Mouse (Mus musculus) embryonic facial prominence, embryonic 14.5 days (tissue): ENCODE results near the gene Zfp335. TPM values are rescaled to one million over a fixed set of nuclear protein-coding genes. Genes with fewer than 3 reads are reported as not detected.
"Not testable (repeated sequence)": the region's sequence is repeated elsewhere in the genome, so short reads cannot be mapped to it uniquely, and the experiment has no call there.

Experiments
- ATAC-seq: fragments of 200-750 bp; cut with Nextera tagmentation; 2 replicates; pipeline ENCODE4 v1.8.0; 2017; ENCODE audit warnings: low read depth, moderate number of reproducible peaks, moderate TSS enrichment
- DNase-seq: peaks from one replicate; pipeline ENCODE4 v3.0.0-alpha.2; 2015; ENCODE audit warnings: low spot score
- H3K27ac ChIP-seq: fragments of 300-500 bp; sonication (generic); replicated peaks from 2 replicates; pipeline ENCODE4 v1.5.1; 2014; ENCODE audit warnings: low read depth, mild to moderate bottlenecking, low read length, moderate library complexity
- H3K27me3 ChIP-seq: fragments of 300-500 bp; sonication (generic); replicated peaks from 2 replicates; pipeline ENCODE4 v1.6.1; 2014; ENCODE audit warnings: low read length; ENCODE audit not compliant: control insufficient read depth, insufficient read depth
- H3K36me3 ChIP-seq: fragments of 300-500 bp; sonication (generic); 2 replicates; pipeline ENCODE4 v1.6.1; 2014; ENCODE audit warnings: low read length, mixed read lengths; ENCODE audit not compliant: control insufficient read depth, insufficient read depth
- H3K4me1 ChIP-seq: fragments of 300-500 bp; sonication (generic); 2 replicates; pipeline ENCODE4 v1.6.1; 2014; ENCODE audit warnings: antibody characterized with exemption, low read length; ENCODE audit not compliant: control insufficient read depth, insufficient read depth
- H3K4me2 ChIP-seq: fragments of 300-500 bp; sonication (generic); 2 replicates; pipeline ENCODE4 v1.6.1; 2014; ENCODE audit warnings: low read depth, mild to moderate bottlenecking, low read length, moderate library complexity, mixed read lengths
- H3K4me3 ChIP-seq: fragments of 300-500 bp; sonication (generic); 2 replicates; pipeline ENCODE4 v1.5.1; 2014; ENCODE audit warnings: low read depth, mild to moderate bottlenecking, low read length
- H3K9ac ChIP-seq: fragments of 300-500 bp; sonication (generic); 2 replicates; pipeline ENCODE4 v1.6.1; 2014; ENCODE audit warnings: low read depth, mild to moderate bottlenecking, low read length, moderate library complexity, mixed read lengths
- H3K9me3 ChIP-seq: fragments of 300-500 bp; sonication (generic); 2 replicates; pipeline ENCODE4 v1.6.1; 2016; ENCODE audit warnings: low read length; ENCODE audit not compliant: control insufficient read depth
- WGBS: fragments of 180-500 bp; shearing (Covaris S2); extraction: QIAGEN DNeasy Blood & Tissue Kit; methylation state at CpG from one replicate; pipeline ENCODE4 v1.1.7; 2014; 5-methylcytosine and 5-hydroxymethylcytosine counted together
- polyA plus RNA-seq: library from polyadenylated mRNA; unstranded; fragments of >200 nt; fragmentation: Nextera tagmentation; extraction: Ambion mirVana; gene quantifications from 2 replicates; pipeline ENCODE4 v1.2.1, GENCODE M21; 2014

The Zfp335 gene
- polyA plus RNA-seq, 1 experiment from 2014 or later, result 11.9 TPM

DNA sequence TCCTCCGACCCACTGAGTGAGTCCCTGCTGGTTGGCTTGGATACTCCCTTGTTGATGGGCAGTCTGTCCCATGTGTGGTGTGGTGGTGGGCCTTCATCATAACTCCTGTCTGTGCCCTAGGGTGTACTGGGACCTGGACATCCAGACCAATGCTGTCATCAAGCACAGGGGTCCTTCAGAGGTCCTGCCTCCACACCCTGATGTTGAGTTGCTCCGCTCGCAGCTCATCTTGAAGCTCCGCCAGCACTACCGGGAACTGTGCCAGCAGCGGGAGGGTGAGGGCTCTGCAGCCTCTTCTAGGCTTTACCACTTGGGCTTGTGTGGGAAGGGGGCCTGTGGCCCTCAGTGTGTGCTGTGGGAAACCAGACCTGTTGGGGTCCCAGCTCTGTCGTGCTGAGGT lies 25.8 kb downstream of the Zfp335 start:
- ATAC-seq (no peak), DNase-seq (peak; percentile 71)
- H3K4me1 ChIP-seq, result peaks cover under 1% of the 10 kb centered on the region
- WGBS, result 72% methylated on average over 7 of the region's 7 CpGs
- no peaks in the 10 kb centered on the region for H3K27me3 ChIP-seq
- no peak overlapping the region for H3K9ac ChIP-seq
- no peaks in the 10 kb centered on the region for H3K9me3 ChIP-seq
- no peak overlapping the region for H3K4me2 ChIP-seq
- H3K36me3 ChIP-seq, result peaks cover 79% of the 10 kb centered on the region
- H3K27ac ChIP-seq, result 0 out of 2 replicates have a peak overlapping the region, but pooled peaks have one; percentile 28
- H3K4me3 ChIP-seq, result no peak overlapping the region

DNA sequence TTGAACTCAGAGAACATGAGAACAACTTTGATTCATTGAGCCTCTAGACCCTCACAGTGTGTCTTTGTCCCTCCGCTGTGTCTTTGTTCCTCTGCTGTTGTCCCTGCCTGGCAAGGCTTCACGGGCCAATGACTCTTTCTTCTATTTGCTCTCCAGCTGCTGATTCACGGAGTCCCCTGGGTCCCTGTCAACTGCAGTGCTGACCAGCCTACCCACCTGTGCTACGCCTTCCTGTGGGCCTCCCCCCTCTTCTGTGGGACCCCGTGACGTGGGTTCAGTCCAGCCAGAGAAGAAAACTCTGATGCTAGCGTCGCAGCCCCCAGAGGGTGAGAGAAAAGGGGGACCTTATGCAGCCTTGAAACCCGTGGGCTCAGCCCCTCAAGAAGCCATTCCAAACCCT lies 28.9 kb downstream of the Zfp335 start:
- H3K4me1 ChIP-seq, result peaks cover 11% of the 10 kb centered on the region
- WGBS, result 63% methylated on average over 9 of the region's 9 CpGs
- peaks cover 47% of the 10 kb centered on the region for H3K36me3 ChIP-seq
- no peak overlapping the region for H3K9ac ChIP-seq
- no peak overlapping the region for H3K4me2 ChIP-seq
- no peaks in the 10 kb centered on the region for H3K27me3 ChIP-seq
- no peak for ATAC-seq
- DNase-seq, result no peak
- no peak overlapping the region for H3K27ac ChIP-seq
- H3K9me3 ChIP-seq, result no peaks in the 10 kb centered on the region
- no peak overlapping the region for H3K4me3 ChIP-seq

DNA sequence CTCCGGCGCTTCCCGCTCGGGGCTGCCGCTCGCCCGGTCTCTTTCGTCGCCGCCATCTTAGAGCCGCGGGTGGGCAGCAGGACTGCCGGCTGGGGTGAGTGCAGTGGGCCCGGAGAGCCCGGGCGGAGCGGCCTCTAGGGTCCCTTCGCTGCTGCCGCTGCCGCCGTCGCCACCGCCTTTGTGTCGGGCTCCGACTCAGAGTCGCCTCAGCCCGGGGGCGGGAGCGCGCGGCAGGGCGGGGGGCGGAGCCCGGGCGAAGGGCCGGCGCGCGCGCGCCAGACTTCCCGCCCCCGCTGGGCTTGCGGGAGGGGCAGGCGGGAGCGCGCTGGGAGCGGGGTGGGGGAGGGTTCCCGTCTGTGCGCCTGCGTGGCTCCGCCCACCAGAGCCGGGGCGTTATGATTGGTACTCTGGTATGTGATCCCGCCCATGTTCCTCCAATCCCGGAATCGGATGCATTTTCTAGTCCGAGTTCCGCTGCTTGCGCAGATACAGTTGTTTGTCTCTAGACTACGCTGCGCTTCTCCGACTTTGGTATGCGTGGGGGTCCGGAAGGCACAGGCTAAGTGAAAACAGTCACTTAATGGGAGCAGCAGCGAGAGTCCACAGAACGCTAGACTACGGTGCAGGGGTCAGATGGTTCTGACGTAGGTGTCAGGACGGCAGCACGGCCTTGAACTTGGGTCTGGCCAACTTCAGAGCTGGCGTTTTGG lies 31.8 kb downstream of the Zfp335 start:
- Histone ChIP-seq H3K4me1 (peaks cover 12% of the 10 kb centered on the region), H3K27me3 (no peaks in the 10 kb centered on the region), H3K4me3 (peak overlapping the region; percentile 87), H3K36me3 (peaks cover 25% of the 10 kb centered on the region), H3K4me2 (peak overlapping the region; percentile 94), H3K27ac (peak overlapping the region; percentile 100), H3K9me3 (no peaks in the 10 kb centered on the region), H3K9ac (peak overlapping the region; percentile 100)
- WGBS, result under 1% methylated on average over 28 of the region's 72 CpGs
- DNase-seq, result peak; percentile 98
- peak; percentile 87 for ATAC-seq

DNA sequence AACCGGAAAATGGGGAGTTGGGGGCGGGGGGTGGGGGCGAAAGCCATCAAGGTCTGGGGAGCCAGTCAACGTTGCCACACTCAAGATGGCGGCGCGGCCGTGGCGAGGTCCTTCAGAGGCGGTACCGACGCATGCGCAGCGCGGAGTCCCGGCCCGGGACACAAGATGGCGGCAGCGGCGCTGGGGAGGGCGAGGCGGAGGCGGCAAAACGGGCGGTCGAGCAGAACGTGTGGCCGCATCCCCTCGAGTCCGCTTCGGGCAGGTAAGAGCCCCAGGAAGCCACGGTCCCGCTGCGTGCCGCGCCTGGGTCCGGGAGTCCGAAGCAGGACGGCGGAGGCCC lies 32.4 kb downstream of the Zfp335 start, which contains the start of gene Pcif1:
Gene Pcif1 (plus strand): TSS at position 77 of the 340 bp plus-strand sequence.
- peak; percentile 88 for ATAC-seq
- peaks cover 16% of the 10 kb centered on the region for H3K4me1 ChIP-seq
- no peaks in the 10 kb centered on the region for H3K27me3 ChIP-seq
- peaks cover 20% of the 10 kb centered on the region for H3K36me3 ChIP-seq
- peak within 1 kb of the TSS; percentile 87 for H3K4me3 ChIP-seq
- H3K4me2 ChIP-seq, result peak within 1 kb of the TSS; percentile 94
- H3K27ac ChIP-seq, result peak within 1 kb of the TSS; percentile 100
- H3K9ac ChIP-seq, result peak within 1 kb of the TSS; percentile 100
- 0% methylated on average over 20 of the region's 40 CpGs for WGBS
- DNase-seq, result peak; percentile 90
- H3K9me3 ChIP-seq, result no peaks in the 10 kb centered on the region

DNA sequence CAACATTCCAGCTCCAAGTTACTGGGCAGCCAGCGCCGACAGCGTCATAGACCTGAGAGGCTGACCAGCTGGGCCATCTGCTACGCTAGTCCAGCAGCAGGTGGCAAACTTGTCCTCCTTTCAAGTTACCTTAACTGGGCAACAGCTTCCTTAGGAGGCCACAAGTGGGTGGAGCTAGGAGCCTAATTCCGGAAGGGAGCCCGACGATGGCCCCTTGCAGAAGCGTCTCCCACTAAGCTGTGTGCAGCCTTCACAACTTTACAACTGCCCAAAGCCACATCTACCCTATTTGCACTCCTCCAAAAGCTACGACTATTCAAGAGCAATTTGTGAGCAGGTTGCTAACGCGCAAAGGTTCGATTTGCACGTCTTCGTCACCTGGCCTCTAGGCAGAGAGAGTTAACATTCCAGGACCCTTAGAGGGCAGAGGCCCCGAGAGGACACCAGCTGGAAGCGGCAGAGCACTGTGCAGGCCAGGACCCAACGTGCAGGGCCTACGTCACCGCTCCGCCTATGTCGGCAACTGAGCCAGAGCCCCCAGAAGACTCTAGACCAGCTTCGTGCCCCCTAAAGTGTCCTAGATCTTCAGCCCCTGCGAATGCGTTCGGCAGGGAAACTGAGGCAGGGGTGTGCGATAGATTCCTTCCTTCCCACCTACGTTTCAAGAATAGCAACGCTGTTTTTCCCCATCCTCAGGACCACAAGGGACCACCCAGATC lies 32.9 kb downstream of the Zfp335 start:
- H3K4me2 ChIP-seq, result peak overlapping the region; percentile 94
- H3K27ac ChIP-seq, result peak overlapping the region; percentile 100
- peak; percentile 73 for DNase-seq
- H3K27me3 ChIP-seq, result no peaks in the 10 kb centered on the region
- peak overlapping the region; percentile 87 for H3K4me3 ChIP-seq
- peak overlapping the region; percentile 100 for H3K9ac ChIP-seq
- WGBS, result 2% methylated on average over 27 of the region's 28 CpGs
- H3K4me1 ChIP-seq, result peaks cover 16% of the 10 kb centered on the region
- peak; percentile 20; the same call in 1 of the 2 replicates for ATAC-seq
- H3K36me3 ChIP-seq, result peaks cover 15% of the 10 kb centered on the region; the same call in 1 of the 2 replicates
- no peaks in the 10 kb centered on the region for H3K9me3 ChIP-seq

DNA sequence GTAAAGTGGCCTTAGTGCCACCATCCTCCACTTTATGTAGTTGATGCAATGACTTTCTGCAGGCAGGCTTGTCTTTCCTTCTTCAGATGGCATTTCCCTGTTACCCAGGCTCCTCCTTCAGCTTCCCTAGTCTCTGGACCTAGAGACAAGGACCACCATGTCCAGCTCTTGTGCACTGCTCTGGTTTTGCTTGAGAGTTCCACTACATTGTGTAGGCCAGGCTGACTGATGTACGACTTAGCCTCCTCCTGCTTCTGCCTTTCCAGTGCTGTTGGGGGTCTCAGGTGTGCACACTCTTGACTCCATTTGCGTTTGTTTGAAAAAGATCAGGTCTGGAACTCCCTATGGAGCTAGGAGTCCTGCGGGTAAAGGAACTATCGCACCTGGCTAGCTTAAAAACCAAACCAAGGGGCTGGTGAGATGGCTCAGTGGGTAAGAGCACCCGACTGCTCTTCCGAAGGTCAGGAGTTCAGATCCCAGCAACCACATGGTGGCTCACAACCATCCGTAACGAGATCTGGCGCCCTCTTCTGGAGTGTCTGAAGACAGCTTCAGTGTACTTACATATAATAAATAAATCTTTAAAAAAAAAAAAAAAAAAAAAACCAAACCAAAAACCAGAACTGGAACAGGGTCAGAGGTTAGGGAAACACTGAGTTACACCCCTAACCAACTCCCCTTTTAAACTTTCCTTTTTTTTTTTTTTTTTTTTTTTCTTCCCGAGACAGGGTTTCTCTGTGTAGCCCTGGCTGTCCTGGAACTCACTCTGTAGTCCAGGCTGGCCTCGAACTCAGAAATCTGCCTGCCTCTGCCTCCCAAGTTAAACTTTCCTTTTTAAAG lies 34.0 kb downstream of the Zfp335 start:
- H3K4me2 ChIP-seq, result peak overlapping the region; percentile 94; the same call in 1 of the 2 replicates
- 78% methylated on average over 11 of the region's 11 CpGs for WGBS
- not testable (repeated sequence) for ATAC-seq, DNase-seq, H3K36me3 ChIP-seq, H3K9ac ChIP-seq, H3K9me3 ChIP-seq, H3K27ac ChIP-seq, H3K27me3 ChIP-seq
- H3K4me3 ChIP-seq, result peak overlapping the region; percentile 87
- H3K4me1 ChIP-seq, result peaks cover 16% of the 10 kb centered on the region

DNA sequence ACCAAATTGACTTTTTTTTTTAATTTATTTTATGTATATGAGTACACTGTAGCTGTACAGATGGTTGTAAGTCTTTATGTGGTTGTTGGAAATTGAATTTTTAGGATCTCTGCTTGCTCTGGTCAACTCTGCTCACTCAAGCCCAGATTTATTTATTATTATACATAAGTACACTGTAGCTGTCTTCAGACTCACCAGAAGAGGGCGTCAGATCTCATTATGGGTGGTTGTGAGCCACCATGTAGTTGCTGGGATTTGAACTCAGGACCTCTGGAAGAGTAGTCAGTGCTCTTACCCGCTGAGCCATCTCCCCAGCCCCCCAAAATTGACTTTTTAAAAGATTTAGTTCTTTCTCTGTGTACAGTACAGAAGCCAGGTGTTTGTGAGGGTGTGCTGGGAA lies 35.9 kb downstream of the Zfp335 start:
- not testable (repeated sequence) for H3K36me3 ChIP-seq, H3K9ac ChIP-seq, H3K4me3 ChIP-seq, DNase-seq, H3K27ac ChIP-seq, H3K9me3 ChIP-seq, H3K27me3 ChIP-seq, H3K4me2 ChIP-seq, ATAC-seq
- 38% methylated on average over 2 of the region's 2 CpGs for WGBS
- peaks cover 14% of the 10 kb centered on the region for H3K4me1 ChIP-seq

DNA sequence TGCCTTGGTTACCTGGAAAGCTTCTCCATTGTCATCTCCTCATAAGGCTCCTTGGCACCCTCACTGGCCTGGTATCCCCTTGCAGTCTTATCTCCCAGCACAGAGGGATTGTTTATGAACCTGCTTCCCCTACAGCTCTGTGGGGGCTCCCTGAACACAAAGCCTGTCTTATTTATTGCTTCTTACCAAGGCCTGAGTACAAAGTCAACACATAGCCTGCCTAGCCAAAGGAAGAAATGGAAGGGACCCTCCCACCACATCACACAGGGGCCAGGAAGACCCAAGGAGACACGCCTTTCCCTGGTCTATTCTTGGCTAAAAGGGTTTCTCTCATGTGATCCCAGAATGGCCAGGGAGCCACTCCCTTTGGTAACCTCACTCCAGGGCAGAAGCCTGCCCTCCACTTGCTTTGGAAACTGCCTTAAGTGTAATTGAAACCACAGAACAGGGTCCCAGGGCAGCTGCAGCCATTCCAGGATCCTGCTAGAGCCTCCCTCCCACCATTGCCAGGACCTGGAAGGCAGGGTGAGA lies 37.3 kb downstream of the Zfp335 start:
- ATAC-seq, result peak; percentile 10; the same call in 1 of the 2 replicates
- DNase-seq, result peak; percentile 76

More for the DNA sequence above, 37.3 kb downstream of the Zfp335 start:
- WGBS, result 27% methylated on average over 1 of the region's 1 CpGs
- H3K36me3 ChIP-seq, result 0 out of 2 replicates have a peak, but pooled peaks cover 4% of the 10 kb centered on the region
- H3K27me3 ChIP-seq, result no peaks in the 10 kb centered on the region
- no peaks in the 10 kb centered on the region for H3K9me3 ChIP-seq
- 0 out of 2 replicates have a peak overlapping the region, but pooled peaks have one; percentile 15 for H3K4me2 ChIP-seq
- H3K4me1 ChIP-seq, result peaks cover 11% of the 10 kb centered on the region; the same call in 1 of the 2 replicates
- H3K9ac ChIP-seq, result no peak overlapping the region
- H3K27ac ChIP-seq, result peak overlapping the region; percentile 68
- H3K4me3 ChIP-seq, result no peak overlapping the region
